In genomic region chr11:75139122-75139963, GRCm38 (mm10) we compare ENCODE assay signal across 9 mouse cellular contexts. TPM values are rescaled to one million over a fixed set of nuclear protein-coding genes. Genes with fewer than 3 reads are reported as not detected.
DNase-seq lines count a peak whose midpoint lies in the region; ATAC-seq and TF ChIP-seq lines count a peak whose summit lies in the region.
"Had no signal": no experiment of that assay in that cellular context is flagged by ENCODE, and none has a peak within 500 bp of the region (broad histone marks: within the 10 kb centered on the region; RNA-seq: fewer than 3 reads in every experiment).

No protein-coding gene starts in this region.

- TF ChIP-seq CTCF in thymus, adult 2 months (IDR thresholded peaks at IDR 0.05; ENCODE audit: borderline replicate concordance, control insufficient read depth, extremely low read depth, insufficient read depth, low read length, poor library complexity), result no peak

- H3K9me3 ChIP-seq in midbrain, embryonic 13.5 days, result no peaks in the 10 kb centered on the region
- no peaks in the 10 kb centered on the region for H3K9me3 ChIP-seq in midbrain, embryonic 16.5 days (replicated peaks; ENCODE audit: control insufficient read depth, low read length, poor library complexity, severe bottlenecking)
- no peaks in the 10 kb centered on the region for H3K9me3 ChIP-seq in hindbrain, embryonic 15.5 days
- H3K9me3 ChIP-seq in liver, embryonic 12.5 days (replicated peaks), result no peaks in the 10 kb centered on the region
- no peaks in the 10 kb centered on the region for H3K9me3 ChIP-seq in stomach, embryonic 16.5 days (replicated peaks; ENCODE audit: control insufficient read depth, low read length)
- H3K9me3 ChIP-seq: megakaryocyte, embryonic 14.5 days had no signal

- peak; percentile 83 for DNase-seq in gastrocnemius, postnatal 10 days
- no peak for DNase-seq in layer of hippocampus, adult 8-10 months (ENCODE audit: low spot score in 2 of 2)
- DNase-seq in thymus, adult 2 months, result no peak

- H3K4me2 ChIP-seq in midbrain, embryonic 13.5 days (replicated peaks), result no peak overlapping the region
- no peak overlapping the region for H3K4me2 ChIP-seq in midbrain, embryonic 16.5 days (ENCODE audit: low read length)
- no peak overlapping the region for H3K4me2 ChIP-seq in hindbrain, embryonic 15.5 days
- H3K4me2 ChIP-seq in liver, embryonic 12.5 days, result no peak overlapping the region
- no peak overlapping the region for H3K4me2 ChIP-seq in stomach, embryonic 16.5 days (ENCODE audit: low read depth, low read length)

- no peaks in the 10 kb centered on the region for H3K27me3 ChIP-seq in midbrain, embryonic 13.5 days
- no peaks in the 10 kb centered on the region for H3K27me3 ChIP-seq in midbrain, embryonic 16.5 days (ENCODE audit: control insufficient read depth, insufficient read depth, low read depth, low read length)
- H3K27me3 ChIP-seq in hindbrain, embryonic 15.5 days, result no peaks in the 10 kb centered on the region
- no peaks in the 10 kb centered on the region for H3K27me3 ChIP-seq in liver, embryonic 12.5 days (replicated peaks)
- H3K27me3 ChIP-seq in stomach, embryonic 16.5 days (ENCODE audit: control insufficient read depth, insufficient read depth, low read length), result no peaks in the 10 kb centered on the region
- H3K27me3 ChIP-seq in thymus, adult 2 months (ENCODE audit: control insufficient read depth, insufficient read depth, low read length), result no peaks in the 10 kb centered on the region
- H3K27me3 ChIP-seq: megakaryocyte, embryonic 14.5 days had no signal

- H3K9ac ChIP-seq in midbrain, embryonic 13.5 days (replicated peaks), result no peak overlapping the region; the same call in 1 of the 2 replicates
- no peak overlapping the region for H3K9ac ChIP-seq in midbrain, embryonic 16.5 days (ENCODE audit: low read depth, low read length)
- H3K9ac ChIP-seq in hindbrain, embryonic 15.5 days, result no peak overlapping the region
- no peak overlapping the region for H3K9ac ChIP-seq in liver, embryonic 12.5 days
- no peak overlapping the region for H3K9ac ChIP-seq in stomach, embryonic 16.5 days (ENCODE audit: low read length)

- 70% methylated on average over 11 of the region's 11 CpGs for WGBS in midbrain, embryonic 13.5 days
- 64% methylated on average over 11 of the region's 11 CpGs for WGBS in midbrain, embryonic 16.5 days
- WGBS in hindbrain, embryonic 15.5 days, result 50% methylated on average over 11 of the region's 11 CpGs
- WGBS in liver, embryonic 12.5 days (ENCODE audit: insufficient replicate concordance), result 48% methylated on average over 11 of the region's 11 CpGs
- WGBS in stomach, embryonic 16.5 days, result 21% methylated on average over 11 of the region's 11 CpGs
- WGBS in thymus, adult 2 months, result 86% methylated on average over 11 of the region's 11 CpGs

- TF ChIP-seq POLR2A in thymus, adult 2 months (IDR thresholded peaks at IDR 0.05; ENCODE audit: control insufficient read depth, extremely low read depth, insufficient read depth, low read length, poor library complexity), result no peak

- H3K36me3 ChIP-seq in midbrain, embryonic 13.5 days, result peaks cover 43% of the 10 kb centered on the region
- peaks cover 8% of the 10 kb centered on the region; the same call in 1 of the 2 replicates for H3K36me3 ChIP-seq in midbrain, embryonic 16.5 days (ENCODE audit: control insufficient read depth, insufficient read depth, low read length)
- H3K36me3 ChIP-seq in hindbrain, embryonic 15.5 days, result peaks cover 17% of the 10 kb centered on the region; the same call in 1 of the 2 replicates
- peaks cover 18% of the 10 kb centered on the region for H3K36me3 ChIP-seq in liver, embryonic 12.5 days
- H3K36me3 ChIP-seq in stomach, embryonic 16.5 days (ENCODE audit: control insufficient read depth, insufficient read depth, low read length), result no peaks in the 10 kb centered on the region
- H3K36me3 ChIP-seq in thymus, adult 2 months (ENCODE audit: control insufficient read depth, insufficient read depth, low read length), result peaks cover 22% of the 10 kb centered on the region

- no peak for ATAC-seq in midbrain, embryonic 13.5 days
- ATAC-seq in midbrain, embryonic 16.5 days, result no peak
- ATAC-seq in hindbrain, embryonic 15.5 days (ENCODE audit: low FRiP score, low read depth), result peak; percentile 45; the same call in 1 of the 2 replicates
- no peak for ATAC-seq in liver, embryonic 12.5 days
- peak; percentile 48; the same call in 1 of the 2 replicates for ATAC-seq in stomach, embryonic 16.5 days (ENCODE audit: insufficient read depth, low FRiP score)

- peak overlapping the region; percentile 9; the same call in 1 of the 2 replicates for H3K27ac ChIP-seq in midbrain, embryonic 13.5 days
- no peak overlapping the region for H3K27ac ChIP-seq in midbrain, embryonic 16.5 days (ENCODE audit: low read length)
- H3K27ac ChIP-seq in hindbrain, embryonic 15.5 days (replicated peaks), result peak overlapping the region; percentile 68
- H3K27ac ChIP-seq in liver, embryonic 12.5 days, result peak overlapping the region; percentile 61
- peak overlapping the region; percentile 92 for H3K27ac ChIP-seq in stomach, embryonic 16.5 days (ENCODE audit: low read length)
- H3K27ac ChIP-seq in thymus, adult 2 months (ENCODE audit: control insufficient read depth, insufficient read depth, low read length), result no peak overlapping the region

- no peak overlapping the region for H3K4me3 ChIP-seq in midbrain, embryonic 13.5 days (replicated peaks)
- H3K4me3 ChIP-seq in midbrain, embryonic 16.5 days (ENCODE audit: low read depth, low read length), result no peak overlapping the region
- H3K4me3 ChIP-seq in hindbrain, embryonic 15.5 days, result no peak overlapping the region
- H3K4me3 ChIP-seq in liver, embryonic 12.5 days, result no peak overlapping the region
- no peak overlapping the region for H3K4me3 ChIP-seq in stomach, embryonic 16.5 days (replicated peaks; ENCODE audit: low read length)
- H3K4me3 ChIP-seq in thymus, adult 2 months (ENCODE audit: control insufficient read depth, insufficient read depth, low read length), result no peak overlapping the region
- H3K4me3 ChIP-seq: megakaryocyte, embryonic 14.5 days had no signal

- peaks cover 11% of the 10 kb centered on the region for H3K4me1 ChIP-seq in midbrain, embryonic 13.5 days (replicated peaks)
- no peaks in the 10 kb centered on the region for H3K4me1 ChIP-seq in midbrain, embryonic 16.5 days (ENCODE audit: control insufficient read depth, insufficient read depth, low read length)
- H3K4me1 ChIP-seq in hindbrain, embryonic 15.5 days (replicated peaks), result peaks cover 16% of the 10 kb centered on the region
- H3K4me1 ChIP-seq in liver, embryonic 12.5 days, result peaks cover 57% of the 10 kb centered on the region
- H3K4me1 ChIP-seq in stomach, embryonic 16.5 days (ENCODE audit: control insufficient read depth, insufficient read depth, low read length), result peaks cover 60% of the 10 kb centered on the region
- H3K4me1 ChIP-seq in thymus, adult 2 months (replicated peaks; ENCODE audit: control insufficient read depth, insufficient read depth, low read length), result peaks cover 8% of the 10 kb centered on the region; the same call in 1 of the 2 replicates

RNA-seq across cellular contexts. Expression of gene Hic1, which starts 30.0 kb away (rescaled TPM):
- 1.2 and 2.4 TPM in 2 replicates for polyA plus RNA-seq in midbrain, embryonic 13.5 days (2015; fragmentation: Nextera tagmentation; extraction: Ambion mirVana)
- 1.3 and 1.8 TPM in 2 replicates for polyA plus RNA-seq in midbrain, embryonic 16.5 days (2015; fragmentation: Nextera tagmentation; extraction: Ambion mirVana)
- total RNA-seq in gastrocnemius, postnatal 10 days (2021), result 10 to 100 TPM; 21.1 to 27.1 TPM
- 4.2 and 4.8 TPM in 2 replicates for polyA plus RNA-seq in hindbrain, embryonic 15.5 days (2015; fragmentation: Nextera tagmentation; extraction: Ambion mirVana)
- 4.6 and 5.8 TPM in 2 replicates for polyA plus RNA-seq in liver, embryonic 12.5 days (2016; fragmentation: Nextera tagmentation; extraction: Ambion mirVana)
- polyA plus RNA-seq in stomach, embryonic 16.5 days (2015; fragmentation: Nextera tagmentation; extraction: Ambion mirVana), result 5.1 and 5.9 TPM in 2 replicates
- total RNA-seq in layer of hippocampus, adult 8-10 months (2022), result 1 to 10 TPM; 2.9 to 4.9 (median 3.9) TPM
- 10.6 and 14.1 TPM in 2 replicates for polyA plus RNA-seq in thymus, adult 2 months (2012; rRNA removed)

RNA-seq across cellular contexts. Expression of gene Ovca2, which starts 39.3 kb away (rescaled TPM):
- polyA plus RNA-seq in midbrain, embryonic 13.5 days (2015; fragmentation: Nextera tagmentation; extraction: Ambion mirVana), result 19.8 and 22.4 TPM in 2 replicates
- polyA plus RNA-seq in midbrain, embryonic 16.5 days (2015; fragmentation: Nextera tagmentation; extraction: Ambion mirVana), result 13.3 and 14.5 TPM in 2 replicates
- total RNA-seq in gastrocnemius, postnatal 10 days (2021), result 1 to 10 TPM; 4.7 to 5.1 TPM
- 14.3 and 14.8 TPM in 2 replicates for polyA plus RNA-seq in hindbrain, embryonic 15.5 days (2015; fragmentation: Nextera tagmentation; extraction: Ambion mirVana)
- 17.6 and 17.9 TPM in 2 replicates for polyA plus RNA-seq in liver, embryonic 12.5 days (2016; fragmentation: Nextera tagmentation; extraction: Ambion mirVana)
- polyA plus RNA-seq in stomach, embryonic 16.5 days (2015; fragmentation: Nextera tagmentation; extraction: Ambion mirVana), result 19.4 and 23.2 TPM in 2 replicates
- 10 to 100 TPM; 15.6 to 23.4 (median 19.8) TPM for total RNA-seq in layer of hippocampus, adult 8-10 months (2022)
- 37.6 and 48.9 TPM in 2 replicates for polyA plus RNA-seq in thymus, adult 2 months (2012; rRNA removed)

RNA-seq across cellular contexts. Expression of gene Dph1, which starts 51.7 kb away (rescaled TPM):
- 14.9 and 15.4 TPM in 2 replicates for polyA plus RNA-seq in midbrain, embryonic 13.5 days (2015; fragmentation: Nextera tagmentation; extraction: Ambion mirVana)
- 12.5 and 14.0 TPM in 2 replicates for polyA plus RNA-seq in midbrain, embryonic 16.5 days (2015; fragmentation: Nextera tagmentation; extraction: Ambion mirVana)
- total RNA-seq in gastrocnemius, postnatal 10 days (2021), result 1 to 10 TPM; 8.3 to 8.4 TPM
- 14.0 and 15.9 TPM in 2 replicates for polyA plus RNA-seq in hindbrain, embryonic 15.5 days (2015; fragmentation: Nextera tagmentation; extraction: Ambion mirVana)
- 19.7 and 20.5 TPM in 2 replicates for polyA plus RNA-seq in liver, embryonic 12.5 days (2016; fragmentation: Nextera tagmentation; extraction: Ambion mirVana)
- 20.6 and 20.7 TPM in 2 replicates for polyA plus RNA-seq in stomach, embryonic 16.5 days (2015; fragmentation: Nextera tagmentation; extraction: Ambion mirVana)
- 10 to 100 TPM; 28.9 to 38.6 (median 30.9) TPM for total RNA-seq in layer of hippocampus, adult 8-10 months (2022)
- polyA plus RNA-seq in thymus, adult 2 months (2012; rRNA removed), result 28.3 and 33.8 TPM in 2 replicates

RNA-seq across cellular contexts. Expression of gene Rtn4rl1, which starts 54.2 kb away (rescaled TPM):
- 12.4 and 12.7 TPM in 2 replicates for polyA plus RNA-seq in midbrain, embryonic 13.5 days (2015; fragmentation: Nextera tagmentation; extraction: Ambion mirVana)
- polyA plus RNA-seq in midbrain, embryonic 16.5 days (2015; fragmentation: Nextera tagmentation; extraction: Ambion mirVana), result 17.8 and 19.7 TPM in 2 replicates
- 1 to 10 TPM; 3.2 to 3.8 TPM for total RNA-seq in gastrocnemius, postnatal 10 days (2021)
- 11.7 and 12.6 TPM in 2 replicates for polyA plus RNA-seq in hindbrain, embryonic 15.5 days (2015; fragmentation: Nextera tagmentation; extraction: Ambion mirVana)
- polyA plus RNA-seq in liver, embryonic 12.5 days (2016; fragmentation: Nextera tagmentation; extraction: Ambion mirVana), result 1.2 and 1.3 TPM in 2 replicates
- 1.3 and 1.4 TPM in 2 replicates for polyA plus RNA-seq in stomach, embryonic 16.5 days (2015; fragmentation: Nextera tagmentation; extraction: Ambion mirVana)
- total RNA-seq in layer of hippocampus, adult 8-10 months (2022), result 100 to 1,000 TPM in 2 of 4 experiments, 10 to 100 TPM in 2; 80.7 to 110 (median 97.3) TPM
- 15.3 and 15.5 TPM in 2 replicates for polyA plus RNA-seq in thymus, adult 2 months (2012; rRNA removed)

Comparison
In these comparisons a context has a peak if more than half of its experiments do, and no peak if none do; other contexts are left out.
1. H3K27ac ChIP-seq: peak in midbrain, embryonic 13.5 days (single experiment), hindbrain, embryonic 15.5 days (single experiment), liver, embryonic 12.5 days (single experiment) and stomach, embryonic 16.5 days (single experiment); none in midbrain, embryonic 16.5 days (single experiment) and thymus, adult 2 months (single experiment).
2. ATAC-seq: peak in hindbrain, embryonic 15.5 days (single experiment) and stomach, embryonic 16.5 days (single experiment); none in midbrain, embryonic 13.5 days (single experiment), midbrain, embryonic 16.5 days (single experiment) and liver, embryonic 12.5 days (single experiment).